Mouse (Mus musculus): ENCODE results near the gene Htatip2. TPM values are rescaled to one million over a fixed set of nuclear protein-coding genes. Genes with fewer than 3 reads are reported as not detected.

The Htatip2 gene
- polyA plus RNA-seq, 1 experiment, result 2.9 TPM

- peaks cover 14% of the 10 kb centered on the region for H3K36me3 ChIP-seq (ENCODE audit: control insufficient read depth, insufficient read depth)
- no peak overlapping the region for H3ac ChIP-seq (ENCODE audit: control insufficient read depth, insufficient read length)
Observed at GRCm38 (mm10) chr7:49807846-49808622, 49.1 kb downstream of the Htatip2 start.

GRCm38 (mm10) chr7:49809100-49809499 lies 50.2 kb downstream of the Htatip2 start:
- Histone ChIP-seq H3K4me2 (ENCODE audit: low read depth) (no peak overlapping the region), H3ac (ENCODE audit: control insufficient read depth, insufficient read length) (no peak overlapping the region), H3K36me3 (ENCODE audit: control insufficient read depth, insufficient read depth) (peaks cover 12% of the 10 kb centered on the region), H3K79me2 (ENCODE audit: control insufficient read depth, insufficient read depth) (no peaks in the 10 kb centered on the region), H3K27me3 (ENCODE audit: control insufficient read depth, insufficient read depth, insufficient read length) (no peaks in the 10 kb centered on the region), H3K4me3 (no peak overlapping the region)
- TF ChIP-seq MAX (IDR thresholded peaks at IDR 0.05; ENCODE audit: low read depth) (no peak), POLR2AphosphoS2 (IDR thresholded peaks at IDR 0.05; ENCODE audit: insufficient read length, low read depth) (no peak)

More at GRCm38 (mm10) chr7:49807846-49808622, 49.1 kb downstream of the Htatip2 start:
- Histone ChIP-seq H3K4me3 (no peak overlapping the region), H3K27me3 (ENCODE audit: control insufficient read depth, insufficient read depth, insufficient read length) (no peaks in the 10 kb centered on the region), H3K4me2 (ENCODE audit: low read depth) (no peak overlapping the region), H3K79me2 (ENCODE audit: control insufficient read depth, insufficient read depth) (no peaks in the 10 kb centered on the region)
- no peak for TF ChIP-seq MAX (IDR thresholded peaks at IDR 0.05; ENCODE audit: low read depth)
- TF ChIP-seq POLR2AphosphoS2 (IDR thresholded peaks at IDR 0.05; ENCODE audit: insufficient read length, low read depth), result no peak
- TF ChIP-seq TCF12 (IDR thresholded peaks at IDR 0.05; ENCODE audit: insufficient read depth, poor library complexity, severe bottlenecking), result no peak
- TF ChIP-seq MYOD1 (IDR thresholded peaks at IDR 0.05; ENCODE audit: control insufficient read depth in 1 of 3, insufficient read length in 2 of 3, low read depth in 2 of 3), result no peak
- no peak for TF ChIP-seq SRF (IDR thresholded peaks at IDR 0.05; ENCODE audit: control insufficient read depth, insufficient read length, low read depth)
- TF ChIP-seq REST (IDR thresholded peaks at IDR 0.05; ENCODE audit: insufficient read depth, insufficient read length), result no peak
- TF ChIP-seq E2F4 (IDR thresholded peaks at IDR 0.05; ENCODE audit: insufficient read depth), result no peak
- no peak for TF ChIP-seq USF1 (IDR thresholded peaks at IDR 0.05; ENCODE audit: low read depth)
- TF ChIP-seq POLR2A (IDR thresholded peaks at IDR 0.05; ENCODE audit: insufficient read length, low read depth), result no peak
- no peak for TF ChIP-seq MYOG (IDR thresholded peaks at IDR 0.05; ENCODE audit: control insufficient read depth in 1 of 3, insufficient read depth in 1 of 3, insufficient read length in 2 of 3, low read depth in 2 of 3)
- TF ChIP-seq CEBPB (IDR thresholded peaks at IDR 0.05; ENCODE audit: insufficient read depth, poor library complexity, severe bottlenecking), result no peak
- TF ChIP-seq TCF3 (IDR thresholded peaks at IDR 0.05; ENCODE audit: insufficient read length, low read depth), result no peak

- Histone ChIP-seq H3K36me3 (ENCODE audit: control insufficient read depth, insufficient read depth) (peaks cover 15% of the 10 kb centered on the region), H3ac (ENCODE audit: control insufficient read depth, insufficient read length) (no peak overlapping the region), H3K4me2 (ENCODE audit: low read depth) (no peak overlapping the region), H3K79me2 (ENCODE audit: control insufficient read depth, insufficient read depth) (no peaks in the 10 kb centered on the region), H3K4me3 (no peak overlapping the region), H3K27me3 (ENCODE audit: control insufficient read depth, insufficient read depth, insufficient read length) (no peaks in the 10 kb centered on the region)
- TF ChIP-seq POLR2AphosphoS2 (IDR thresholded peaks at IDR 0.05; ENCODE audit: insufficient read length, low read depth), result no peak
- no peak for TF ChIP-seq MYOD1 (IDR thresholded peaks at IDR 0.05; ENCODE audit: control insufficient read depth in 1 of 3, insufficient read length in 2 of 3, low read depth in 2 of 3)
- no peak for TF ChIP-seq MAX (IDR thresholded peaks at IDR 0.05; ENCODE audit: low read depth)
- TF ChIP-seq E2F4 (IDR thresholded peaks at IDR 0.05; ENCODE audit: insufficient read depth), result no peak
- TF ChIP-seq CEBPB (IDR thresholded peaks at IDR 0.05; ENCODE audit: insufficient read depth, poor library complexity, severe bottlenecking), result no peak
- TF ChIP-seq TCF12 (IDR thresholded peaks at IDR 0.05; ENCODE audit: insufficient read depth, poor library complexity, severe bottlenecking), result no peak
- no peak for TF ChIP-seq SRF (IDR thresholded peaks at IDR 0.05; ENCODE audit: control insufficient read depth, insufficient read length, low read depth)
- no peak for TF ChIP-seq USF1 (IDR thresholded peaks at IDR 0.05; ENCODE audit: low read depth)
Observed at GRCm38 (mm10) chr7:49809562-49809961, 50.6 kb downstream of the Htatip2 start.

- TF ChIP-seq USF1 (IDR thresholded peaks at IDR 0.05; ENCODE audit: low read depth) (no peak), POLR2A (IDR thresholded peaks at IDR 0.05; ENCODE audit: insufficient read length, low read depth) (no peak), TCF3 (IDR thresholded peaks at IDR 0.05; ENCODE audit: insufficient read length, low read depth) (no peak), MAX (IDR thresholded peaks at IDR 0.05; ENCODE audit: low read depth) (no peak), REST (IDR thresholded peaks at IDR 0.05; ENCODE audit: insufficient read depth, insufficient read length) (no peak), E2F4 (IDR thresholded peaks at IDR 0.05; ENCODE audit: insufficient read depth) (no peak), POLR2AphosphoS2 (IDR thresholded peaks at IDR 0.05; ENCODE audit: insufficient read length, low read depth) (no peak)
- H3K4me2 ChIP-seq (ENCODE audit: low read depth), result no peak overlapping the region
- peaks cover 19% of the 10 kb centered on the region for H3K36me3 ChIP-seq (ENCODE audit: control insufficient read depth, insufficient read depth)
- no peak overlapping the region for H3K4me3 ChIP-seq
- H3K79me2 ChIP-seq (ENCODE audit: control insufficient read depth, insufficient read depth), result no peaks in the 10 kb centered on the region
- H3ac ChIP-seq (ENCODE audit: control insufficient read depth, insufficient read length), result no peak overlapping the region
- H3K27me3 ChIP-seq (ENCODE audit: control insufficient read depth, insufficient read depth, insufficient read length), result no peaks in the 10 kb centered on the region
Observed at GRCm38 (mm10) chr7:49811346-49811745, 52.4 kb downstream of the Htatip2 start.

GRCm38 (mm10) chr7:49819393-49819792 lies 60.5 kb downstream of the Htatip2 start:
- Histone ChIP-seq H3ac (ENCODE audit: control insufficient read depth, insufficient read length) (no peak overlapping the region), H3K36me3 (ENCODE audit: control insufficient read depth, insufficient read depth) (peaks cover 29% of the 10 kb centered on the region), H3K4me2 (ENCODE audit: low read depth) (no peak overlapping the region), H3K27me3 (ENCODE audit: control insufficient read depth, insufficient read depth, insufficient read length) (no peaks in the 10 kb centered on the region), H3K79me2 (ENCODE audit: control insufficient read depth, insufficient read depth) (no peaks in the 10 kb centered on the region), H3K4me3 (no peak overlapping the region)
- TF ChIP-seq MAX (IDR thresholded peaks at IDR 0.05; ENCODE audit: low read depth), result no peak
- no peak for TF ChIP-seq TCF3 (IDR thresholded peaks at IDR 0.05; ENCODE audit: insufficient read length, low read depth)
- no peak for TF ChIP-seq MYOD1 (IDR thresholded peaks at IDR 0.05; ENCODE audit: control insufficient read depth in 1 of 3, insufficient read length in 2 of 3, low read depth in 2 of 3)
- TF ChIP-seq USF1 (IDR thresholded peaks at IDR 0.05; ENCODE audit: low read depth), result no peak
- TF ChIP-seq POLR2A (IDR thresholded peaks at IDR 0.05; ENCODE audit: insufficient read length, low read depth), result no peak
- TF ChIP-seq SRF (IDR thresholded peaks at IDR 0.05; ENCODE audit: control insufficient read depth, insufficient read length, low read depth), result no peak
- no peak for TF ChIP-seq POLR2AphosphoS2 (IDR thresholded peaks at IDR 0.05; ENCODE audit: insufficient read length, low read depth)
- TF ChIP-seq E2F4 (IDR thresholded peaks at IDR 0.05; ENCODE audit: insufficient read depth), result no peak
- no peak for TF ChIP-seq CEBPB (IDR thresholded peaks at IDR 0.05; ENCODE audit: insufficient read depth, poor library complexity, severe bottlenecking)
- TF ChIP-seq MYOG (IDR thresholded peaks at IDR 0.05; ENCODE audit: control insufficient read depth in 1 of 3, insufficient read depth in 1 of 3, insufficient read length in 2 of 3, low read depth in 2 of 3), result no peak
- no peak for TF ChIP-seq REST (IDR thresholded peaks at IDR 0.05; ENCODE audit: insufficient read depth, insufficient read length)
- no peak for TF ChIP-seq TCF12 (IDR thresholded peaks at IDR 0.05; ENCODE audit: insufficient read depth, poor library complexity, severe bottlenecking)

All from myocyte (in vitro differentiated cells).